Mouse (Mus musculus) MEL (cell line): ENCODE results near the gene Zeb2.
A peak's percentile ranks its signal among the peaks of the same experiment; 100 is the strongest.

Experiments
- EP300 ChIP-seq, 2 experiments: IDR thresholded peaks; 2 replicates each; pipeline ENCODE4 v1.6.1; 2011; ENCODE audit warnings: improper control_type of control experiment in 2 of 2, low read length in 2 of 2, low read depth in 1 of 2, mild to moderate bottlenecking in 1 of 2
- ETS1 ChIP-seq: IDR thresholded peaks from 2 replicates; pipeline ENCODE4 v1.6.1; 2012; ENCODE audit warnings: low read depth, mild to moderate bottlenecking, inconsistent platforms, low read length, improper control_type of control experiment, moderate library complexity
- GABPA ChIP-seq: IDR thresholded peaks from 2 replicates; pipeline ENCODE4 v1.6.1; 2012; ENCODE audit warnings: low read depth, mild to moderate bottlenecking, inconsistent platforms, low read length, improper control_type of control experiment, moderate library complexity
- KAT2A ChIP-seq: conservative IDR thresholded peaks from 2 replicates; pipeline ENCODE4 v1.6.1; 2012; ENCODE audit warnings: low read depth, low read length, improper control_type of control experiment, inconsistent platforms
- MAX ChIP-seq: IDR thresholded peaks from 2 replicates; pipeline ENCODE4 v1.6.1; 2011; ENCODE audit warnings: low read length, improper control_type of control experiment
- MYB ChIP-seq: IDR thresholded peaks from 2 replicates; pipeline ENCODE4 v1.6.1; 2011; ENCODE audit warnings: mild to moderate bottlenecking, low read depth, low read length, improper control_type of control experiment
- POLR2A ChIP-seq, 2 experiments: IDR thresholded peaks; 2 replicates each; pipeline ENCODE4 v1.6.1; 2011 to 2012; ENCODE audit warnings: low read length in 2 of 2, mild to moderate bottlenecking in 2 of 2, control low read depth in 1 of 2, improper control_type of control experiment in 1 of 2, low read depth in 1 of 2, moderate library complexity in 1 of 2; ENCODE audit not compliant: control insufficient read depth in 1 of 2, insufficient read depth in 1 of 2, poor library complexity in 1 of 2
- RAD21 ChIP-seq: IDR thresholded peaks from 2 replicates; pipeline ENCODE4 v1.6.1; 2011; ENCODE audit warnings: mild to moderate bottlenecking, low read depth, low read length, improper control_type of control experiment
- TAL1 ChIP-seq: IDR thresholded peaks from 2 replicates; pipeline ENCODE4 v1.6.1; 2012; ENCODE audit warnings: mild to moderate bottlenecking, inconsistent platforms, low read length, moderate library complexity, mixed read lengths
- TBP ChIP-seq: IDR thresholded peaks from 2 replicates; pipeline ENCODE4 v1.8.0; 2011; ENCODE audit warnings: low read depth, low read length, improper control_type of control experiment
- TCF12 ChIP-seq: IDR thresholded peaks from 2 replicates; pipeline ENCODE4 v1.6.1; 2014; ENCODE audit warnings: low read depth, mild to moderate bottlenecking, inconsistent platforms, low read length, improper control_type of control experiment, moderate library complexity
- ZC3H11A ChIP-seq: IDR thresholded peaks from 2 replicates; pipeline ENCODE4 v1.6.1; 2012; ENCODE audit warnings: low read depth, mild to moderate bottlenecking, inconsistent platforms, low read length, improper control_type of control experiment
- ZMIZ1 ChIP-seq: IDR thresholded peaks from 2 replicates; pipeline ENCODE4 v1.6.1; 2012; ENCODE audit warnings: low read depth, mild to moderate bottlenecking, inconsistent platforms, low read length, improper control_type of control experiment, moderate library complexity

GRCm38 (mm10) chr2:45013325-45013724, 103.9 kb downstream of the Zeb2 start:
- no peak for TF ChIP-seq MYB
- no peak for TF ChIP-seq ZC3H11A
- peak; percentile 77 to 88 for TF ChIP-seq EP300 (IDR thresholded peaks at IDR 0.05; ENCODE audit: low read depth in 1 of 2, low read length in 2 of 2)
- TF ChIP-seq POLR2A (IDR thresholded peaks at IDR 0.05; ENCODE audit: control insufficient read depth in 1 of 2, insufficient read depth in 1 of 2, low read depth in 1 of 2, low read length in 2 of 2, poor library complexity in 1 of 2) = no peak
- 0 out of 2 replicates have a peak, but pooled peaks have one; percentile 39 for TF ChIP-seq TBP
- TF ChIP-seq TCF12 = peak; percentile 55; the same call in 1 of the 2 replicates
- TF ChIP-seq RAD21 = no peak
- no peak for TF ChIP-seq KAT2A
- TF ChIP-seq ETS1 = peak; percentile 32; the same call in 1 of the 2 replicates
- peak; percentile 80 for TF ChIP-seq TAL1
- TF ChIP-seq ZMIZ1 = no peak
- TF ChIP-seq GABPA = no peak
- no peak for TF ChIP-seq MAX
